Mouse (Mus musculus) heart, embryonic 11.5 days (tissue): ENCODE measurements around the gene Gm5771. TPM values are rescaled to one million over a fixed set of nuclear protein-coding genes. Genes with fewer than 3 reads are reported as not detected.

Source experiments
- polyA plus RNA-seq: library from polyadenylated mRNA; unstranded; fragments of >200 nt; fragmentation: Nextera tagmentation; extraction: Ambion mirVana; gene quantifications from 2 replicates; pipeline ENCODE4 v1.2.1, GENCODE M21; 2014

Gene Gm5771
- polyA plus RNA-seq, 1 experiment from 2014 or later = not detected

Other genes with a start within 250 kb of the Gm5771 start
- not detected in 2 replicates for gene Try4, start 90.1 kb upstream of the Gm5771 start, polyA plus RNA-seq
- not detected in 2 replicates for gene Try5, start 75.5 kb upstream of the Gm5771 start, polyA plus RNA-seq
- gene Try10, start 38.3 kb upstream of the Gm5771 start, polyA plus RNA-seq = not detected in 2 replicates
- not detected in 2 replicates for gene Prss3, start 14.7 kb upstream of the Gm5771 start, polyA plus RNA-seq
- gene Gm10334, start 53.8 kb downstream of the Gm5771 start, polyA plus RNA-seq = not detected in 2 replicates
- gene Prss1, start 66.6 kb downstream of the Gm5771 start, polyA plus RNA-seq = not detected in 2 replicates
- not detected in 2 replicates for gene Prss2, start 129.4 kb downstream of the Gm5771 start, polyA plus RNA-seq
- 3.7 and 4.2 TPM in 2 replicates for gene Ephb6, start 213.1 kb downstream of the Gm5771 start, polyA plus RNA-seq
- not detected in 2 replicates for gene Trpv6, start 244.0 kb downstream of the Gm5771 start, polyA plus RNA-seq